Mouse (Mus musculus) Patski (cell line): ENCODE data around the gene Mon1a. TPM values are rescaled to one million over a fixed set of nuclear protein-coding genes. Genes with fewer than 3 reads are reported as not detected.

Experiments used
- ATAC-seq: fragments of 100-300 bp; one replicate; pipeline ENCODE4 v1.8.0; 2021
- CTCF ChIA-PET: fragments of 350-600 bp; sonication (Branson Sonifier 250); formaldehyde crosslinking; loops from one replicate; lab custom pipeline; 2022; ENCODE audit warnings: inconsistent platforms; lab: Charles Lee
- POLR2A ChIA-PET: fragments of 350-600 bp; sonication (Branson Sonifier 250); formaldehyde crosslinking; loops from one replicate; lab custom pipeline; 2022; ENCODE audit warnings: antibody characterized with exemption, inconsistent platforms; lab: Charles Lee
- DNase-seq: peaks from one replicate; pipeline ENCODE4 v3.0.0-alpha.2; 2011; ENCODE audit warnings: low read depth, low spot score
- H3K27me3 ChIP-seq: fragments of 371-371 bp; one replicate; pipeline ENCODE4 v1.5.1; 2021
- CTCF ChIP-seq: fragments of 100-300 bp; IDR thresholded peaks from one replicate; pipeline ENCODE4 v1.5.1; 2021
- in situ Hi-C: fragments of 300-500 bp; cut with MboI; formaldehyde crosslinking; loops from 3 replicates; pipeline ENCODE4 v1.11.1; 2018; ENCODE audit warnings: low pct_unique_long_range_greater_than_20kb, mixed read lengths
- polyA plus RNA-seq: library from polyadenylated mRNA; unstranded; gene quantifications from one replicate; pipeline ENCODE4 v1.2.3, GENCODE M21; 2021

Mon1a gene
- polyA plus RNA-seq, 1 experiment from 2014 or later: 13.4 TPM

DNA sequence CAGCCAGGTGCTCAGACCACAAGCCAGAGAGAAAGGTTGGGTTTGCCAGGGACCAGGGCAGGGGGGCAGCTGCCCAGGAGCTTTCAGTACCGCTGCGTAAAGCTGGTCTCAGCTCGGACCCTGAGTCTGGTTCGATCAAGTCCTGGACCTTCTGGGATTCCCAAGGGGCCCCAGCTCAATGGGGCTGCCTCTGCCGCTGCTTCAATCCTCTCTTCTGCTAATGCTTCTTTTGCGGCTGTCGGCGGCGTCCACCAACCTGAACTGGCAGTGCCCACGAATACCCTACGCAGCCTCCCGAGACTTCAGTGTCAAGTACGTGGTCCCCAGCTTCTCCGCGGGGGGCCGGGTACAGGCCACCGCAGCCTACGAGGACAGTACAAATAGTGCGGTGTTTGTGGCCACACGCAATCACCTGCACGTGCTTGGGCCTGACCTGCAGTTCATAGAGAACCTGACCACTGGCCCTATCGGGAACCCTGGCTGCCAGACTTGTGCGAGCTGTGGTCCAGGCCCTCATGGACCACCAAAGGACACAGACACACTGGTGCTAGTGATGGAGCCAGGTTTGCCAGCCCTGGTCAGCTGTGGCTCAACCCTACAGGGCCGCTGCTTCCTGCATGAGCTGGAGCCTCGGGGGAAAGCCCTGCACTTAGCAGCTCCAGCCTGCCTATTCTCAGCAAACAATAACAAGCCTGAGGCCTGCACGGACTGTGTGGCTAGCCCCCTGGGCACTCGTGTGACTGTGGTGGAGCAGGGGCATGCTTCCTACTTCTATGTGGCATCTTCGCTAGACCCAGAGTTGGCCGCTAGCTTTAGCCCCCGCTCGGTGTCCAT is 19.2 kb downstream of the Mon1a start:
- in situ Hi-C loops: loop anchor here (5.0 kb wide), 1 partner anchor 55 kb away; no protein-coding TSS in a partner anchor
- CTCF ChIA-PET: interaction anchor here (1.0 to 7.9 kb wide), 6 partner anchors 14 to 60 kb away, joined by 3 to 65 read pairs (median 4); no protein-coding TSS in a partner anchor
- no peaks in the 10 kb centered on the region for H3K27me3 ChIP-seq
- ATAC-seq (no peak), DNase-seq (no peak)
- POLR2A ChIA-PET: interaction anchor here (1.0 to 1.1 kb wide), 2 partner anchors 10 to 26 kb away, joined by 3 to 4 read pairs; no protein-coding TSS in a partner anchor
- TF ChIP-seq CTCF: no peak

DNA sequence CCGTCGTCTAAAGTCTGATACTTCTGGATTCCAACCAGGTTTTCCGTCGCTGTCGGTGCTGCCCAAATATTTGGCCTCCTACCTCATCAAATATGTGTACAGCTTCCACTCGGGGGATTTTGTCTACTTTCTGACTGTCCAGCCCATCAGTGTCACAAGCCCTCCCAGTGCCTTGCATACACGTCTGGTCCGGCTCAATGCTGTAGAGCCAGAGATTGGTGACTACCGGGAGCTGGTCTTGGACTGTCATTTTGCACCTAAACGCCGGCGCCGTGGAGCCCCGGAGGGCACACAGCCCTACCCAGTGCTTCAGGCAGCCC is 19.8 kb downstream of the Mon1a start:
- no peak for DNase-seq

DNA sequence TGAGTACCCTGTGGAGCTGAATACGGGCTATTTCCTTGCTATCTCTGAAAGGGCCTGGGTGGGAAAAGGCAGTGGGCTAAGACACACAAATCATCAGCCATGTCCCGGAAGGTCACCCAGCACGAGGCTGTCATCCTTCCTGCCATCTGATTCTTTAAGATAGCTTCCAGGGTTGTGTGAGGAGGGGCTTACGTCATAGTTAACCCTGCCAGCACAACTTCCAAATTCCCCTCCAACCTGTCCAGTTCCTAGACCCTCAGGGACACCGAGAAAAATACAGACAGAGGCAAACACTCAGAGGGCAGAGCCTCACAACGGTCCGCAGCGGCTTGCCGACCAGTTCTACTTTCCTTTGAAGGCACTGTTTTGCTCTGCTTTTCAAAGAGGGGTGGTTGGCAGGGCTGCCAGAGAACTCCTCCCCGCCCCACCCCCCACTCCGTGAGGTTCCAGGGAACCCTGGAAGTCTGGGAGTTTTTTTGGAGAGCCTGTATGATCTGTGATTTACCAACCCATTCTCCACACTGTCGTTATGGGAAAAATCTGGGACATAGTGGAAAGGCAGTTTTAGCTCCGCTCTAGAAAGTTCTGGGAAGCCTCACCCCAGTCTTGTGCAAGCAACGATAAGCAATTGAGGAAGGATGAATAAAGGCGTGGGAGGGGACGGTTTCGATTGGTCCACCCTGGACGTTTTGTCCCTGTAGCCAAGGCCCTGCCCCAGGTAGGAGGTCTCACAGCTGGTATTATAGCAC is 20.6 kb downstream of the Mon1a start:
- ChIA-PET CTCF (interaction anchor here (1.4 to 7.9 kb wide), 2 partner anchors 24 to 53 kb away, joined by 3 to 65 read pairs; no protein-coding TSS in a partner anchor), POLR2A (interaction anchor here (1.1 kb wide), 1 partner anchor 24 kb away, joined by 3 read pairs; no protein-coding TSS in a partner anchor)
- in situ Hi-C loops: loop anchor here (5.0 kb wide), 1 partner anchor 54 kb away; no protein-coding TSS in a partner anchor
- no peak for TF ChIP-seq CTCF
- DNase-seq: no peak
- ATAC-seq: no peak
- no peaks in the 10 kb centered on the region for H3K27me3 ChIP-seq

More for the DNA sequence above, 19.8 kb downstream of the Mon1a start:
- H3K27me3 ChIP-seq: no peaks in the 10 kb centered on the region
- ATAC-seq: no peak
- ChIA-PET POLR2A (interaction anchor here (1.1 kb wide), 1 partner anchor 25 kb away, joined by 3 read pairs; no protein-coding TSS in a partner anchor), CTCF (interaction anchor here (1.0 to 7.9 kb wide), 4 partner anchors 15 to 59 kb away, joined by 3 to 65 read pairs (median 4); no protein-coding TSS in a partner anchor)
- in situ Hi-C loops: loop anchor here (5.0 kb wide), 1 partner anchor 55 kb away; no protein-coding TSS in a partner anchor
- TF ChIP-seq CTCF: no peak

DNA sequence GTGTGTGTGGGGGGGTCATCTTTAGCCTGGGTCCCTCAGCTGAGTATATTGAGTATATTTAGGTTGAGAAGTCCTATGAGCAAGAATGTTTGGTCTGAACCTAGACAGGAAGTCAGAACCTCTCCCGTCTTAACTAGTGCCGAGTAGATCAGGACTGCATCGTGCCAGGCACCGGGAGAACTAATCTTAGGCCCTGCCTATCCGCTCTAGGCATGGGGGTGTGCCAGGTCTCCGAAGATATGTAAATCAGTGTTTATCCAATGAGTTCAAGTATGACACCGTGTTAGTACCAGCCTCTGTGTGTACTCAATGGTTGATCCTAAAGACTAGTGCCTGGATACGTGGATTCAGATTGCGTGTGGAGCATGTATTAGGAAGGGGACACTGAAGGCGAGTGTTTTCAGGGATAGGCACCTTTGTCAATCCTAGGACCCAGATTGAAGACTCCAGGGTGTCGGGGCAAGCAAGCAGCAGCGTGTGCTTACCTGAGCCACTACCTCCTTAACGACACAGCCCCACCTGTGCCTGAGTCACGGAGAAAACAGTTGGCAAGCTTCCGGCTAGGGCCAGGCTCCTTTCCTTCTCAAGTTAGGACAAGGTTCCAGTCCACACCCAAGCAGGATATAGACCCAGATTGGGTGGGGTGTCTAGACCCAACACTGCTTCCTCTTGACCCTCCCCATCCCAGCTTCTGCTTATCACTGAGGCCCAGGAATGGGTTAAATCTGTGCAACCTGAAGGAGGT is 22.2 kb downstream of the Mon1a start:
- TF ChIP-seq CTCF: no peak
- DNase-seq (no peak), ATAC-seq (no peak)
- ChIA-PET POLR2A (interaction anchor here (1.1 kb wide), 1 partner anchor 17 kb away, joined by 3 read pairs; no protein-coding TSS in a partner anchor), CTCF (no interaction called here)
- no peaks in the 10 kb centered on the region for H3K27me3 ChIP-seq
- in situ Hi-C loops: no loop called here

DNA sequence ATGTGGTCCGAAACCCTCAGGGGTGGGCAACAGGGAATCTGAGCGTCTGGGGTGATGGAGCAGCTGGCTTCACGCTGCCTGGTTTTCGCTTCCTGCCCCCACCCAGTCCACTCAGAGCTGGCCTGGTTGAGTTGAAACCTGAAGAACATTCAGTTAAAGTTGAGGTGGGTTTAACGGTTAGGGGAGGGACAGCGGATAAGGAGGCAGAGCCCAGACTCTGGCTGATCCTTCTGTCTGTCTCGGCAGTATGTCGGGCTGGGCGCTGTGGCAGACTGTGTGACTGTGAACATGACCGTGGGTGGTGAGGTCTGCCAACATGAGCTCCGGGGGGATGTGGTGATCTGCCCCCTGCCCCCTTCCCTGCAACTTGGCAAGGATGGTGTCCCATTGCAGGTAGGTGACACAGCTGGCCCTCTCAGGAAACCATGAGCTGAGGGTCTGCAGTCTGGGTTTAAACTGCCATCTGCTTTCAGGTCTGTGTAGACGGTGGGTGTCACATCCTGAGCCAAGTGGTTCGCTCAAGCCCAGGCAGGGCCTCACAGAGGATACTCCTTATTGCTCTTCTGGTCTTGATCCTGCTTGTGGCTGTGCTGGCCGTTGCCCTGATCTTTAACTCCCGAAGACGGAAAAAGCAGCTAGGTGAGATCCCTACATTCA is 26.9 kb downstream of the Mon1a start:
- no peak for ATAC-seq
- TF ChIP-seq CTCF: no peak
- ChIA-PET POLR2A (no interaction called here), CTCF (interaction anchor here (1.6 kb wide), 1 partner anchor 10 kb away, joined by 10 read pairs; no protein-coding TSS in a partner anchor)
- no peak for DNase-seq
- in situ Hi-C loops: no loop called here
- H3K27me3 ChIP-seq: no peaks in the 10 kb centered on the region

DNA sequence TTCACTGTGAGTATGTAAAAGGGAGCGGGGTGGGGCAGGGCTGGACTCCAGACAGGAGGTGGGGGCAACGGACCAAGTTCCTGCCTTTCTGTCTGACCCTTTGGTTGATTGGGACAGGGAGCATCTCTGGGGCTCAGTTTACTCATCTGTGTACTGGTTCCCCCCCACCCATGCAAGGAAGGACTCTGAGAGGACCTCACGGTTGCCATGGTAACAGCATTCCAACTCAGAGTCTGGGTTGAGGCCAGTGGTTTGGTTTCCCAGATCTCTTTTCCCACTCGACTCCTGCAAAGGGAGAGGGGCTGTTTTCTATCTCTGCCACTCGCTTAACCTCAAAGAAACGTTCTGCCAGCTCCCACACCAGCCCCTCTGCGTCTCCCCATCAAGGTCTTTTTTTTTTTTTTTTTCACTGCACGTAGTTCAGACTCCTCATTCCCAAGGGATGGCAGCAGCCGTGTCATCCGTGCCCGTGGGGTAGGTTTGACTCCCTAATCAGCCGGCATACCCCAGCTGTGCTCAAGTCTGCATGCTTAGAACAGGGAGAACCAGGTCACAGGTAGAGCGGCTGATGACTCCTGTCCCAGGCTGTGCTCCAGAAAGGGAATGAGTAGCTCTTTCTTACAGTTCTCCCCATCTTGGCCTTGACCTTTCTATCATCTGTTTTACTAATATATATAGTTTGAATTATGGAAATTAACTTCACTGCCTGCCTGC is 30.1 kb downstream of the Mon1a start:
- DNase-seq (no peak), ATAC-seq (no peak)

DNA sequence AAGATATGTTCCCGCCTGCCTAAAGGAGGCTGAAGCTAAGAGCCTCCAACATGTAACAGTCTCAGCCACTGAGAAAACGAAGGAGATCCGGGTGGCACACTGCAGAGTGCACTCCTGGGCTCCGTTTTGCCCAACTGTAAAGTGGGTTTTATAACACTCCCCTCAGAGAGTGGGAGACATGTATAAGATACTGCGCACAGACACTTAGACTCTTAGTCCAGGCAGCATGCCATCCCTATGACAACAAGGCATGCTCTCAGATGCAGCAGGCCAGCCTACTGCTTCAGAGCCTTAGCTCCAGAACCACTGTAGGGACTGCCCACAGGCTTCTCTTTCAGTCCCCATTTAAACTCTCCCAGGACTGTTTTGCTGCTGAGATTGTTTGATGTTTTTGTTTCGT is 30.9 kb downstream of the Mon1a start:
- in situ Hi-C loops: no loop called here
- H3K27me3 ChIP-seq: no peaks in the 10 kb centered on the region
- no peak for ATAC-seq
- ChIA-PET CTCF (interaction anchor here (1.8 kb wide), 1 partner anchor 14 kb away, joined by 12 read pairs; no protein-coding TSS in a partner anchor), POLR2A (no interaction called here)
- no peak for DNase-seq
- no peak for TF ChIP-seq CTCF

More for the DNA sequence above, 30.1 kb downstream of the Mon1a start:
- H3K27me3 ChIP-seq: no peaks in the 10 kb centered on the region
- ChIA-PET CTCF (interaction anchor here (1.3 to 1.8 kb wide), 2 partner anchors 13 to 148 kb away, joined by 3 to 12 read pairs; no protein-coding TSS in a partner anchor), POLR2A (interaction anchor here (1.9 kb wide), 1 partner anchor 11 kb away, joined by 4 read pairs; the partner anchor contains the start of gene Mst1r)
- in situ Hi-C loops: no loop called here
- TF ChIP-seq CTCF: no peak

DNA sequence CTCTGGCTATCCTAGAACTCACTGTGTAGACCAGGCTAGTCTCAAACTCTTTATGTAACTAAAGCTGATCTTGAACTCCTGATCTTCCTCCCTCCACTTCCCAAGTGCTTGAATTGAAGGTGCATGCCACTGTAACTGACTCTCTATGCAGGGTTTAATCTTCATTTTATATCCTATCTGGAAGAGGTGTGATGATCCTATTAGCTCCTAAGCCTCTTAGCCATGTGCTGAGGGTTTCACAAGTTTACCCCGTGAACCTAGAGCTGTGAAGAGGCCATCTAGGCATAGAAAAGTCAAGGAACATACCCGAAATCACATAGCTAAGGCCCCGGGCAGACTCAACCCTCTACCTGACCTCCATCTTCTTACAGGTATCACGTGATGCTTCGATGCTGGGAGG is 31.5 kb downstream of the Mon1a start:
- no peak for DNase-seq
- no peak for TF ChIP-seq CTCF
- H3K27me3 ChIP-seq: no peaks in the 10 kb centered on the region
- POLR2A ChIA-PET: no interaction called here
- CTCF ChIA-PET: interaction anchor here (1.8 kb wide), 1 partner anchor 14 kb away, joined by 12 read pairs; no protein-coding TSS in a partner anchor
- no peak for ATAC-seq
- in situ Hi-C loops: no loop called here
